Mouse (Mus musculus) MEL (cell line): ENCODE measurements around the gene Layn. TPM values are rescaled to one million over a fixed set of nuclear protein-coding genes. Genes with fewer than 3 reads are reported as not detected.
A peak's percentile ranks its signal among the peaks of the same experiment; 100 is the strongest.

Source experiments
- DNase-seq: peaks from one replicate; pipeline ENCODE4 v3.0.0; 2011; ENCODE audit warnings: low read depth, low spot score
- H3K27ac ChIP-seq: 2 replicates; pipeline ENCODE4 v1.5.1; 2012; ENCODE audit warnings: low read depth, mild to moderate bottlenecking, control low read depth, low read length, moderate library complexity; ENCODE audit not compliant: control insufficient read depth
- H3K27me3 ChIP-seq, 2 experiments: fragments of 150-350 bp in 1 of 2; sonication (generic) in 1 of 2; 2 replicates each; pipeline ENCODE4 v1.6.1; 2012; ENCODE audit warnings: low read length in 2 of 2, mild to moderate bottlenecking in 2 of 2, improper control_type of control experiment in 1 of 2, moderate library complexity in 1 of 2; ENCODE audit not compliant: insufficient read depth in 2 of 2, control insufficient read depth in 1 of 2
- H3K36me3 ChIP-seq, 2 experiments: 2 replicates each; pipeline ENCODE4 v1.6.1; 2012 to 2014; ENCODE audit warnings: low read length in 2 of 2, improper control_type of control experiment in 1 of 2, inconsistent platforms in 1 of 2, mild to moderate bottlenecking in 1 of 2; ENCODE audit not compliant: insufficient read depth in 2 of 2, control insufficient read depth in 1 of 2
- H3K4me1 ChIP-seq, 2 experiments: fragments of 150-350 bp in 1 of 2; sonication (generic) in 1 of 2; 2 replicates each; pipeline ENCODE4 v1.6.1; 2012; ENCODE audit warnings: low read length in 2 of 2, improper control_type of control experiment in 1 of 2, mild to moderate bottlenecking in 1 of 2; ENCODE audit not compliant: insufficient read depth in 2 of 2, control insufficient read depth in 1 of 2
- H3K4me3 ChIP-seq, 2 experiments: fragments of 150-350 bp in 1 of 2; sonication (generic) in 1 of 2; 2 replicates each; pipeline ENCODE4 v1.5.1; 2012; ENCODE audit warnings: low read depth in 2 of 2, low read length in 2 of 2, mild to moderate bottlenecking in 2 of 2, moderate library complexity in 2 of 2, control low read depth in 1 of 2, improper control_type of control experiment in 1 of 2; ENCODE audit not compliant: control insufficient read depth in 1 of 2, insufficient read depth in 1 of 2
- H3K79me2 ChIP-seq: 2 replicates; pipeline ENCODE4 v1.6.1; 2012; ENCODE audit warnings: mild to moderate bottlenecking, low read length, moderate library complexity; ENCODE audit not compliant: control insufficient read depth, poor library complexity, insufficient read depth
- H3K9ac ChIP-seq: 2 replicates; pipeline ENCODE4 v1.6.1; 2012; ENCODE audit warnings: low read depth, mild to moderate bottlenecking, control low read depth, low read length, moderate library complexity; ENCODE audit not compliant: control insufficient read depth, poor library complexity, severe bottlenecking
- H3K9me3 ChIP-seq: fragments of 150-350 bp; sonication (generic); replicated peaks from 2 replicates; pipeline ENCODE4 v1.6.1; 2012; ENCODE audit warnings: mild to moderate bottlenecking, low read length, improper control_type of control experiment, moderate library complexity; ENCODE audit not compliant: insufficient read depth
- BHLHE40 ChIP-seq: IDR thresholded peaks from 2 replicates; pipeline ENCODE4 v1.6.1; 2012; ENCODE audit warnings: low read depth, mild to moderate bottlenecking, inconsistent platforms, low read length, improper control_type of control experiment, borderline replicate concordance
- CHD1 ChIP-seq: IDR thresholded peaks from 2 replicates; pipeline ENCODE4 v1.6.1; 2012; ENCODE audit warnings: low read depth, mild to moderate bottlenecking, inconsistent platforms, low read length, improper control_type of control experiment
- CHD2 ChIP-seq: IDR thresholded peaks from 2 replicates; pipeline ENCODE4 v1.6.1; 2011; ENCODE audit warnings: low read length, improper control_type of control experiment
- E2F4 ChIP-seq: IDR thresholded peaks from 2 replicates; pipeline ENCODE4 v1.6.1; 2011; ENCODE audit warnings: low read depth, low read length, improper control_type of control experiment, borderline replicate concordance
- ELF1 ChIP-seq: IDR thresholded peaks from 2 replicates; pipeline ENCODE4 v1.6.1; 2014; ENCODE audit warnings: low read depth, mild to moderate bottlenecking, inconsistent platforms, low read length, improper control_type of control experiment, moderate library complexity
- EP300 ChIP-seq, 2 experiments: IDR thresholded peaks; 2 replicates each; pipeline ENCODE4 v1.6.1; 2011; ENCODE audit warnings: improper control_type of control experiment in 2 of 2, low read length in 2 of 2, low read depth in 1 of 2, mild to moderate bottlenecking in 1 of 2
- ETS1 ChIP-seq: IDR thresholded peaks from 2 replicates; pipeline ENCODE4 v1.6.1; 2012; ENCODE audit warnings: low read depth, mild to moderate bottlenecking, inconsistent platforms, low read length, improper control_type of control experiment, moderate library complexity
- GABPA ChIP-seq: IDR thresholded peaks from 2 replicates; pipeline ENCODE4 v1.6.1; 2012; ENCODE audit warnings: low read depth, mild to moderate bottlenecking, inconsistent platforms, low read length, improper control_type of control experiment, moderate library complexity
- GATA1 ChIP-seq: IDR thresholded peaks from 2 replicates; pipeline ENCODE4 v1.6.1; 2011; ENCODE audit warnings: low read depth, low read length, improper control_type of control experiment
- HCFC1 ChIP-seq: IDR thresholded peaks from 2 replicates; pipeline ENCODE4 v1.6.1; 2012; ENCODE audit warnings: low read depth, mild to moderate bottlenecking, inconsistent platforms, low read length, improper control_type of control experiment, moderate library complexity
- JUND ChIP-seq: IDR thresholded peaks from 2 replicates; pipeline ENCODE4 v1.6.1; 2011; ENCODE audit warnings: low read depth, mild to moderate bottlenecking, improper control_type of control experiment, low read length
- KAT2A ChIP-seq: conservative IDR thresholded peaks from 2 replicates; pipeline ENCODE4 v1.6.1; 2012; ENCODE audit warnings: low read depth, low read length, improper control_type of control experiment, inconsistent platforms
- MAFK ChIP-seq: IDR thresholded peaks from 2 replicates; pipeline ENCODE4 v1.6.1; 2011; ENCODE audit warnings: low read depth, mild to moderate bottlenecking, low read length, improper control_type of control experiment, borderline replicate concordance
- MAZ ChIP-seq: IDR thresholded peaks from 2 replicates; pipeline ENCODE4 v1.6.1; 2012; ENCODE audit warnings: low read depth, mild to moderate bottlenecking, inconsistent platforms, low read length, improper control_type of control experiment
- MXI1 ChIP-seq: IDR thresholded peaks from 2 replicates; pipeline ENCODE4 v1.6.1; 2011; ENCODE audit warnings: mild to moderate bottlenecking, low read depth, low read length, improper control_type of control experiment
- MYB ChIP-seq: IDR thresholded peaks from 2 replicates; pipeline ENCODE4 v1.6.1; 2011; ENCODE audit warnings: mild to moderate bottlenecking, low read depth, low read length, improper control_type of control experiment
- POLR2AphosphoS2 ChIP-seq: IDR thresholded peaks from 2 replicates; pipeline ENCODE4 v1.6.1; 2011; ENCODE audit warnings: low read length, improper control_type of control experiment
- POLR2AphosphoS5 ChIP-seq: IDR thresholded peaks from 2 replicates; pipeline ENCODE4 v1.6.1; 2012; ENCODE audit warnings: low read depth, borderline replicate concordance, mild to moderate bottlenecking, inconsistent platforms, low read length, moderate library complexity, mixed read lengths
- RCOR1 ChIP-seq: IDR thresholded peaks from 2 replicates; pipeline ENCODE4 v1.6.1; 2012; ENCODE audit warnings: low read depth, mild to moderate bottlenecking, inconsistent platforms, low read length, improper control_type of control experiment
- SIN3A ChIP-seq: IDR thresholded peaks from 2 replicates; pipeline ENCODE4 v1.6.1; 2012; ENCODE audit warnings: low read length, improper control_type of control experiment, inconsistent platforms
- SMC3 ChIP-seq: IDR thresholded peaks from 2 replicates; pipeline ENCODE4 v1.6.1; 2011; ENCODE audit warnings: low read depth, low read length, improper control_type of control experiment
- TAL1 ChIP-seq: IDR thresholded peaks from 2 replicates; pipeline ENCODE4 v1.6.1; 2012; ENCODE audit warnings: mild to moderate bottlenecking, inconsistent platforms, low read length, moderate library complexity, mixed read lengths
- TBP ChIP-seq: IDR thresholded peaks from 2 replicates; pipeline ENCODE4 v1.8.0; 2011; ENCODE audit warnings: low read depth, low read length, improper control_type of control experiment
- TCF12 ChIP-seq: IDR thresholded peaks from 2 replicates; pipeline ENCODE4 v1.6.1; 2014; ENCODE audit warnings: low read depth, mild to moderate bottlenecking, inconsistent platforms, low read length, improper control_type of control experiment, moderate library complexity
- ZC3H11A ChIP-seq: IDR thresholded peaks from 2 replicates; pipeline ENCODE4 v1.6.1; 2012; ENCODE audit warnings: low read depth, mild to moderate bottlenecking, inconsistent platforms, low read length, improper control_type of control experiment
- ZKSCAN1 ChIP-seq: IDR thresholded peaks from 2 replicates; pipeline ENCODE4 v1.6.1; 2012; ENCODE audit warnings: low read depth, mild to moderate bottlenecking, inconsistent platforms, low read length, improper control_type of control experiment, moderate library complexity
- ZNF384 ChIP-seq: IDR thresholded peaks from 2 replicates; pipeline ENCODE4 v1.6.1; 2012; ENCODE audit warnings: low read depth, mild to moderate bottlenecking, inconsistent platforms, low read length, improper control_type of control experiment
- polyA plus RNA-seq, 2 experiments: library from polyadenylated mRNA; stranded (reverse) in 1 of 2; unstranded in 1 of 2; fragments of >175 nt in 1 of 2; fragments of >200 nt in 1 of 2; gene quantifications; 2 replicates each; pipeline versions ENCODE4 v1.2.1 to v1.2.4; 2012; ENCODE audit warnings: low replicate concordance in 2 of 2, low read depth in 1 of 2; ENCODE audit not compliant: insufficient read length in 2 of 2, insufficient read depth in 1 of 2, missing spikeins in 1 of 2
- total RNA-seq: library from RNA; depleted of rRNA; stranded (reverse); fragments of 300-350 nt; gene quantifications from 2 replicates; pipeline ENCODE4 v1.2.3, GENCODE M21; 2012

The Layn gene
- total and polyA plus RNA-seq, 3 experiments = not detected

DNA sequence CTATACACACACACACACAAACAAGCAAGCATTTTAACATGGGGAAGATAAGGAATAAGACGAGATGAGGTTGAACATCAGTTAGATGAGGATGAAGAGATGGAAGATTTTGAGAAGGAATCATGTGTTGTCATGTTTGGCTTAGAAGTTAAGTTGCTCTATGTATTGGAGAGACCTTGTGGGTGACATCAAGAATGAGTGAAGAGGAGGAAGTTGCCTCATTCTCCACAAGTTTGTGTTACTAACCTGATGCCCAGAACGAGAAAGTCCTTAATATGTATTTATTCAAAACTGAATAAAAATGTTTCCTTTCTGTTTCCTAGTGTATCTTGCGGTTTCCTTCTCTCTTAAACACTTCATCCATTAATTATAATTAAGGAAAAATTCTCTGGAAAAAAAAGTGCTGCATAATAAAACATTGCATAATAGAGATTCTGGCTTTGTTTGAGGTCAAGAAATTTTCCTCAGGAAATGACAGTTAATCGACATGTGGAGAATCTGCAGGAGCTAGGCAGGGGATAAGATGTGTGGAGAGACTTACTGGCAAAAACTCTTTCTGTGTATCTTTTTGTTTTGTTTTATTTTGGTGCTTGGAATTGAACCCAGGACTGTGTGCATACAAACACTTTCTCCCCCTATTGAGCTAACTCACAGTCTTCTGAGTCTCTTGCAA lies 55.6 kb downstream of the Layn start:
- no peaks in the 10 kb centered on the region for H3K9me3 ChIP-seq
- TF ChIP-seq POLR2AphosphoS5 (no peak), GABPA (no peak), TCF12 (no peak), SMC3 (no peak), ZNF384 (no peak)
- TF ChIP-seq, all 39 proteins: peak for 0
- Histone ChIP-seq H3K27ac (no peak overlapping the region), H3K9ac (no peak overlapping the region), H3K79me2 (no peaks in the 10 kb centered on the region), H3K27me3 (no peaks in the 10 kb centered on the region), H3K4me3 (no peak overlapping the region), H3K36me3 (peaks cover 0 to 19% of the 10 kb centered on the region in 2 experiments; a peak in 2 of 4 replicates), H3K4me1 (peaks cover 2 to 14% of the 10 kb centered on the region in 2 experiments; a peak in 3 of 4 replicates)
- DNase-seq = no peak

DNA sequence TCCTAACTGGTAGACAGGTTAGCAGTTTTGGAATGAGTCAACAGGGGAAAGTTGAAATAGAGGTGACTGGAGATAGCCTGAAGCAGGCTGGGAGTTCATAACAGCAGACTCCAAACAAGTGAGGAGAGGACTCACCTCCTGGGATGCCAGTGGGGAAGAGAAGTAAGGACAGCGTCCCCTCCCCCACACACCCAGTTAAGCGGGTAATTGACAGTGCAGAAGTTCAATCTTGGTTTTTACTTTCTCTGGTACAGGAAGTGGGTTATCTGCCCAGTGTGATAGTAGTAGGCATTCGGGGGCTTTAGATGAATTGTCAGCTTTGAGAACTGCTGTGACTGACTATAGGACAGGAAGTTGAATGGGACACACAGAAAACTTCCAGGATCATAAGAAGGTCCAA lies 56.5 kb downstream of the Layn start:
- Histone ChIP-seq H3K4me1 (peaks cover 6 to 18% of the 10 kb centered on the region in 2 experiments), H3K36me3 (peaks cover 0 to 26% of the 10 kb centered on the region in 2 experiments; a peak in 2 of 4 replicates), H3K27ac (no peak overlapping the region), H3K79me2 (no peaks in the 10 kb centered on the region), H3K27me3 (no peaks in the 10 kb centered on the region)
- no peak for TF ChIP-seq POLR2AphosphoS2
- TF ChIP-seq E2F4 = no peak
- no peak for TF ChIP-seq ZKSCAN1
- TF ChIP-seq ETS1 = peak; percentile 76
- TF ChIP-seq RCOR1 = peak; percentile 94
- no peak for TF ChIP-seq SMC3
- peak; percentile 85 to 86 for TF ChIP-seq EP300 (IDR thresholded peaks at IDR 0.05; ENCODE audit: low read depth in 1 of 2, low read length in 2 of 2)
- 0 out of 2 replicates have a peak, but pooled peaks have one; percentile 41 for TF ChIP-seq SIN3A
- no peak for TF ChIP-seq CHD1
- TF ChIP-seq CHD2 = peak; percentile 65
- no peak for TF ChIP-seq TBP
- no peak for TF ChIP-seq JUND
- TF ChIP-seq ELF1 = 0 out of 2 replicates have a peak, but pooled peaks have one; percentile 34
- peak; percentile 13; the same call in 1 of the 2 replicates for TF ChIP-seq MXI1
- no peak for TF ChIP-seq KAT2A
- TF ChIP-seq BHLHE40 = peak; percentile 64; the same call in 1 of the 2 replicates
- peak; percentile 85 for TF ChIP-seq GATA1
- TF ChIP-seq TCF12 = peak; percentile 49; the same call in 1 of the 2 replicates
- TF ChIP-seq ZNF384 = no peak
- TF ChIP-seq TAL1 = no peak
- TF ChIP-seq MAZ = 0 out of 2 replicates have a peak, but pooled peaks have one; percentile 34
- no peak for TF ChIP-seq MYB
- TF ChIP-seq ZC3H11A = no peak
- TF ChIP-seq MAFK = 0 out of 2 replicates have a peak, but pooled peaks have one; percentile 7
- TF ChIP-seq HCFC1 = no peak
- TF ChIP-seq, all 39 proteins: peak for 12
- Histone ChIP-seq H3K9me3 (no peaks in the 10 kb centered on the region), H3K9ac (no peak overlapping the region), H3K4me3 (no peak overlapping the region)
- DNase-seq = peak; percentile 64
